Mouse (Mus musculus) heart, postnatal 0 days (tissue): ENCODE results near the gene Ttc7b.

ENCODE experiments used
- CTCF ChIP-seq: IDR thresholded peaks from 2 replicates; pipeline ENCODE4 v1.5.1; 2016; ENCODE audit warnings: antibody characterized with exemption, control low read depth, low read depth
- EP300 ChIP-seq: IDR thresholded peaks from 2 replicates; pipeline ENCODE4 v1.6.1; 2016; ENCODE audit warnings: antibody characterized with exemption, low read depth

- TF ChIP-seq CTCF (no peak), EP300 (no peak)
Observed at GRCm38 (mm10) chr12:100326732-100327131, 193.9 kb downstream of the Ttc7b start.
